Mouse (Mus musculus) cerebellum, postnatal 36 days (tissue): ENCODE measurements at regions not wholly inside any gene's neighbourhood (a gene's known extent, or its start where the extent isn't known, plus 50 kb on each side); places are given as distances from the start of the nearest gene placed in this dataset.
A peak's percentile ranks its signal among the peaks of the same experiment; 100 is the strongest.

ENCODE experiments used
- DNase-seq, 2 experiments: peaks; one replicate each; pipeline ENCODE4 v3.0.0; 2021 to 2022; ENCODE audit warnings: mixed read lengths in 2 of 2

GRCm38 (mm10) chr8:112933815-112934214, 364.0 kb downstream of the Cntnap4 start:
- no peak for DNase-seq

DNA sequence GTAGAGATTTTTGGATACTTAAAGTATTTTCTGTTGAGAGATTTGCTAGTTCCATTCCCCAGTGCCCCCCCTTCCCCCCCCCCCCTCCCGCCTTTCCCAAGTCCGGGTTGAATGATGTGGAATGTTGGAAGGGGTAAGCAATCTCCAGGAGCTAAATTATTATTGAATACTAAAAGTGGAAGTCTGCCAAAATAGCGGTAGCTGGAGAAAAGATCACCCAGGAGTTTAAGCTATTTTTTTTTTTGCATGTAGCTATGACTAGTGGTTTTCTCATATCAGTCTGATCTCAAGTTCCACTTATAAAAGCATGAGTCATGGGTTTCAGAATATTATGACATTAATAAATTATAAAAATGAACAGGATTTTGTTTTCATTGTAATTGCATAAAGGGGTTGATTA, 365.6 kb downstream of the Cntnap4 start:
- no peak for DNase-seq

DNA sequence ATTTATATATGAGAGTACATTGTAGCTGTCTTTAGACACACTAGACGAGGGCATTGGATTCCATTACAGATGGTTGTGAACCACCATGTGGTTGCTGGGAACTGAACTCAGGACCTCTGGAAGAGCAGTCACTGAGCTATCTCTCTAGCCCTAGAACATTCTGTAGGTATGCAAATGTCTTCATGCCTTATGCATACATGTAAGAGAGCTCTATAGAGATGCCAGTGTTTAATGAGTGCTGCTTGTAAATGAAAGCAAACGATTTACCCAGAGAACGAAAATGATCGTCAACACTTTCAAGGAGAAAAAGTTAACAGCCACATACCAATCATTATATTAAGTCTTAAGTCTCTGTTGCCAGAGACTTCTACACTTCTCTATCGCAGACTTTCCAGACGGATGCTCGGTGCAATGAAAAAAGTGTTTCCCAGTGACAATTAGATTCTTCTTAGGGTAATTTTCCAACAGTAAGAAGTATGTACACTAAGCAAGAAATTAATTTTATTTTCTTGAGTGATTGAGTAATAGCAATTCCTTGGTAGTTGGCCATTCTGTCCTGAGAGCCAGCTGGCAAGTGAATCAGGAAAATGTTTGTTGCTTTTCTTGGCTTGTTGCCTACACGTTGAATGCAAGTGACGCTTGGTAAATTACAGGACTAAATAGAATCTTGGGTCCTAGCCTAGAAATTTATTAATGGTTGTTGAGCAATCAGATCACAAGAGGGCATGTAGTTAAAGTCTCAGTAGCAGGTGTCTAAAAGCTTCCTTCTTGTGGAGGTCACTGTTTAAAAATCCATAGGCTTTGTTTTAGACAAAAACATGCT, 366.3 kb downstream of the Cntnap4 start:
- peak; percentile 18 to 44 for DNase-seq

GRCm38 (mm10) chr8:112972418-112972817, 402.6 kb downstream of the Cntnap4 start:
- DNase-seq: peak; percentile 86 to 88

GRCm38 (mm10) chr8:112975734-112976133, 405.9 kb downstream of the Cntnap4 start:
- DNase-seq: no peak

GRCm38 (mm10) chr8:112976312-112976711, 406.5 kb downstream of the Cntnap4 start:
- no peak for DNase-seq

DNA sequence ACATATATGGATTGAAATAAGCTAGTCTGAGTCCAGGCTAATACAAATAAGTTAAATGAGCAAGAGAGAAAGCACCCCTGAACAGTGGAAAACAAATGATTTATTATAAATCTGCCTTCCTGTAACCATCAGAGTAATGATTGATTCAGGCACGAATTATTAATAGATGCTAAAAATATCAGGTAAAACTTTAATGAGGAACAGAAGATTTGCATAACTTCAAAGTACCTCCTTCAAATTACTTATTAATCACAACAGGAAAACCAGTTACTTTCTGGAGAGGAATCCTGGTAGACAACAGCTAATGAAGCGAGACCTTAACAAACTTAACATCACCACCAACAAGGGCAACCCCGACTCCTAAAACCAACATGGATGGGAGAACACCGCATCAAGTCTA, 423.9 kb downstream of the Cntnap4 start:
- no peak for DNase-seq

DNA sequence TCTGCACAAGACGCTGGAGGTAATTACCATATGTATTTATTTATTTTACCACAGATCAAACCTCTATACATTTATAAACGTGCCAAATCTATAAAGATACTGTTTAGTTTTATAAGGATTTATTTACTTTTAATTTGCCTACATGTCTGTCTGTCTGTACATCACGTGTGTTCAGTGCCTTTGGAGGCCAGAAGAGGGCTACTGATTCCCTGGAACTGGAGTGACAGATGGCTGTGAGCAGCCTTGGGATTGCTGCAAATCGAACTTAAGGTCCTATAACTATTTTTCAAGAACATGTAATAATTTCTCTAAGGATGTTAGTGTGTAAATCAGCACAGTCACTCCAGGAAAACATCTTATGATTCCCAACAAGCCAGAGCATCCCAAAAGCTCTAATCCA, 437.5 kb downstream of the Cntnap4 start:
- peak in 1 of 2 experiments; percentile 3 for DNase-seq

DNA sequence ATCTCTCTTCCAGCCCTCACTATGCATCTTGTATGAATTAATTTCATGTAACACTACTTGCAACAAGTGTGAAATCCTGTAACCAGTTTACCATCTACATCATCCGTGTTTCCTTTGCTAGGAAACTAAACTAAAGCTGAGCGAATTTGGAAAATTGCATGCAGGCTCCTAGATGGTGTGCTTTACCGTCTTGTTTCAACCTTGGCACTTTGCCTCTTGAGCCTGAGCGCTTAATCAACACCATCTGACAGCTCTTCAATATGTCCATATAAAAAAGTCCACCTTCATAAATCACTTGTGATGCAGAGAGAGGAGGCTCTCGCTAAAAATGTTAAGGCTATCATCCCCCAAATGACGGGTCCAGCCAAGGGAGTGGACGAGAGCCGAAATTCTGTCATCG, 459.0 kb downstream of the Cntnap4 start:
- no peak for DNase-seq

DNA sequence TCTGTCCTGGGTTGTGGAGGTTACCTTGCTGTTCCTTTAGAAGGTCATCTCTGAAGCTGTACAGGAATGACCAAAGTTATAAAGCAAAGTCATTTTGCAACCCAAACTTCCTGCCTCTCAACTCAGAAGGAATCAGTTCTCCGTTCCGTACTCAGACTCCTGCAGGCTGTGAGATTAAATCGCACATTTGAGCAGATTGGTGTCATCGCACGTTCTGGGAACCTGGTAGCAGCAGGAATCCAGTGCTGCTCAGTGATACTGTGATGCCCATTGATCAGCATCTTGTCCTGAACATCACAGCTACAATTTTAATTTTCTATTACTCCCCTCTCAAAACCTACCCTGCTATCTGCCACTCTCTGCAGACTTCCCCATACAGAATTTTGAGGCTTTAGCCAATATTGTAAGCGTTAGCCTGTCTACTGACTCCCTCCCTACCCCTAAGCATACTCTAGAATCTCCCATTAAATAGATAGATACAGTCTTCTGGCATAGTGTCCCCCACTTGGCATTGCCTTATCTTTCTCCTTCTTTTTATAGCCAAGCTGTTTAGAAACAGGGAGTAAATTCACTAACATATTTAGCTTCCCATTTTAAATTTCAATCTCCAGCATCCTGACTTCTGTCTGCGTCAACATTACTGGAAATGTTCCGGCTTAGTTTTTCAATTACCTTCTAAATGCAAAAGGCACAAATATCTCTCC, 482.1 kb downstream of the Cntnap4 start:
- DNase-seq: no peak

- peak; percentile 15 to 31 for DNase-seq
Observed at GRCm38 (mm10) chr8:113065246-113066169, 495.7 kb downstream of the Cntnap4 start.

DNA sequence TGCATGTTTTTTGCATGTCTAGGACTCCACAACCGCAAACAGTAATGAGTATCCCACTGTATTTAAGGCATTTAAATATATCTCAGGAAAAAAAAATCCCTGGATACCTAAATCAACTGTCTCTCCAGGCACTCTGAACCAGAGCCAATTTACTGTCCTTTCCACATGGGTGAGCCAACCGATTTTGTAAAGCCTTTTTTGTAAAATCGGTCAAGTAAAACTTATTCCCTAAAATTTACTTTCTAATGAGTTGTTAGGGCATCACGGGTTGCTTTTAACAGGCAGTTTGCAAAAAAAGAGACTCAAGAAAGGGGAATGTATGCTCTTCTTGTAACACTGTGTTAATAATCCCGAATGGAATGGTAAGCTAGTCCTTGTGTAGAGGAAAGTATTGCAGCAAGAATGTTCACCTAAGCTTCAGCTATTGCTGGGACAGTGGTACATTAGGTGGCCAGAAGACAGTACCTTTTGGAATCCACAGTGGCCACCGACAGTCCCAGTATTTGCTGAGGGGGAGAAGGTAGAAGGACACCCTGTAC, 496.4 kb downstream of the Cntnap4 start:
- peak in 1 of 2 experiments; percentile 7 for DNase-seq

- no peak for DNase-seq
Observed at GRCm38 (mm10) chr8:113083976-113084375, 514.1 kb downstream of the Cntnap4 start.

DNA sequence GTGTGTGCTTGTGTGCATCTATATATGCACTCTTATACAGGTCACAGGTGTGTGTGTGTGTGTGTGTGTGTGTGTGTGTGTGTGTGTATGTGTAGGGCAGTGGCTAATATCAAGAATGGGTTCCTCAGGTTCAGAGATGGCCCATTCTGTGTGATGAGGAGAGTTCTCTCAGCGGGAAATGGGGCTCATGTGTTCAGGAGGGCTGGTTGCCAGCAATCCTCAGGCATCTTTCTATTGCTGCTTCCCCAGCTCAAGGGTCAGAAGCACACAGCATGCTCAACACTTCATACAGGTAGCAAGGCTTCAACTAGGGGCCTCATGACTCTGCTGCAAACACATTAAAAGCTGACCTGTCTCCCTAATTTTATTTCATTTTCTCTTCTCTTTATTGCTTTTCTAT, 517.7 kb downstream of the Cntnap4 start:
- DNase-seq: peak; percentile 8 to 10

- no peak for DNase-seq
Observed at GRCm38 (mm10) chr8:113111665-113112064, 523.7 kb upstream of the Mon1b start.

- DNase-seq: no peak
Observed at GRCm38 (mm10) chr8:113114165-113114700, 521.2 kb upstream of the Mon1b start.

DNA sequence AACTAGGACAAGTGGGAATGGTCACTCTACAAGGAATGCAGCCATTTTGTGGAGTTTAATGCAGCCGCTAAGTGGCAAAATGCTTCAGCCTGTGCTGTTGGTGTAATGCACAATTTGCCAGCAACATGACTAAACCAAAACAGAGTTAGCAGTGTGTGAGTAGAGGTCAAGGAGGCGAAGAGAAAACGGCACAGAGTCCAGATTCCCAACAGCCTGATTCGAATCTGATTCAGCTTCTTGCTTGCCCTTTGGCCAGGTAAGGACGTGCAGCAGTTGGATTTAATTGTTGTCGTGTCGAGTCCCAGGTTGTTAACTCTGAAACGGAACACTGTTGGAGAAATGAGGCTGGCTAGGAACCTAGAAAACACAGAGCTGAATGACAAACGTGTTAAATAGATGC, 518.1 kb upstream of the Mon1b start:
- no peak for DNase-seq

- DNase-seq: no peak
Observed at GRCm38 (mm10) chr8:113125586-113125985, 509.8 kb upstream of the Mon1b start.

DNA sequence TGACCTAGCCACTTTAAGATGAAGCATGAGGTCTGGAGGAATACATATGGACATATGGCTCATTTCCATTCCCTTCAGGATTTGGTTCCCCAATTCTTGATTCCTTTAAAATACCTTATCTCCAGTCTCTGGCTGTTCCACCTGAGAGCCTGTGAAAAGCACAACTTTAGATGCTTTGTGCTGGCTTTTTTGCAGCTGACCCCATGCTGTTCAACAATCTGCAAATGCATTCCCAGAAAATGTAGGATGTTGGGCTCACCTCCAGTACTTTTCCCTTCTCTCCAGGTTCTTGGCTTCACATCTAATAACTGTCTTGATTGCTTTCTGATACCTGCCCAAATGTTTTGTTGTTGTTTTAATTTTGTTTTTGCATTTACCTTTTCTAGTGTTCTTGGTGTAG, 498.0 kb upstream of the Mon1b start:
- DNase-seq: peak; percentile 48 to 62

- no peak for DNase-seq
Observed at GRCm38 (mm10) chr8:113140021-113140420, 495.4 kb upstream of the Mon1b start.

- DNase-seq: no peak
Observed at GRCm38 (mm10) chr8:113141131-113141530, 494.3 kb upstream of the Mon1b start.

GRCm38 (mm10) chr8:113176591-113176990, 458.8 kb upstream of the Mon1b start:
- DNase-seq: no peak
